Mouse (Mus musculus): Measurements from ENCODE around the gene Sp2. TPM values are rescaled to one million over a fixed set of nuclear protein-coding genes. Genes with fewer than 3 reads are reported as not detected.

Gene Sp2
- polyA plus RNA-seq, 1 experiment from 2014 or later = 14.4 TPM

GRCm38 (mm10) chr11:96935872-96936650 lies 46.7 kb downstream of the Sp2 start:
- H3K9me3 ChIP-seq (ENCODE audit: control insufficient read depth, low read length) = no peaks in the 10 kb centered on the region
- DNase-seq (ENCODE audit: low spot score) (no peak), ATAC-seq (ENCODE audit: low FRiP score) (no peak)
- no peaks in the 10 kb centered on the region for H3K36me3 ChIP-seq (replicated peaks; ENCODE audit: control insufficient read depth, insufficient read depth)
- WGBS = 92% methylated on average over 9 of the region's 9 CpGs
- no peak overlapping the region for H3K4me2 ChIP-seq (replicated peaks)
- H3K9ac ChIP-seq = no peak overlapping the region
- H3K4me1 ChIP-seq (replicated peaks; ENCODE audit: control insufficient read depth, insufficient read depth, low read length) = no peaks in the 10 kb centered on the region
- no peaks in the 10 kb centered on the region for H3K27me3 ChIP-seq (ENCODE audit: control insufficient read depth, insufficient read depth, low read length)
- H3K4me3 ChIP-seq (replicated peaks; ENCODE audit: low read length) = no peak overlapping the region
- no peak overlapping the region for H3K27ac ChIP-seq

GRCm38 (mm10) chr11:96934921-96935356 lies 47.8 kb downstream of the Sp2 start:
- H3K4me1 ChIP-seq (replicated peaks; ENCODE audit: control insufficient read depth, insufficient read depth, low read length) = no peaks in the 10 kb centered on the region
- H3K4me2 ChIP-seq (replicated peaks) = peak overlapping the region; percentile 23
- no peak overlapping the region for H3K4me3 ChIP-seq (replicated peaks; ENCODE audit: low read length)
- H3K27me3 ChIP-seq (ENCODE audit: control insufficient read depth, insufficient read depth, low read length) = 0 out of 2 replicates have a peak, but pooled peaks cover under 1% of the 10 kb centered on the region
- no peak overlapping the region for H3K27ac ChIP-seq
- H3K9ac ChIP-seq = no peak overlapping the region
- peak; percentile 45 for DNase-seq (ENCODE audit: low spot score)
- ATAC-seq (ENCODE audit: low FRiP score) = no peak
- H3K9me3 ChIP-seq (ENCODE audit: control insufficient read depth, low read length) = no peaks in the 10 kb centered on the region
- no peaks in the 10 kb centered on the region for H3K36me3 ChIP-seq (replicated peaks; ENCODE audit: control insufficient read depth, insufficient read depth)
- WGBS = 30% methylated on average over 12 of the region's 12 CpGs

- Histone ChIP-seq H3K9me3 (ENCODE audit: control insufficient read depth, low read length) (no peaks in the 10 kb centered on the region), H3K9ac (no peak overlapping the region), H3K4me1 (replicated peaks; ENCODE audit: control insufficient read depth, insufficient read depth, low read length) (no peaks in the 10 kb centered on the region), H3K36me3 (replicated peaks; ENCODE audit: control insufficient read depth, insufficient read depth) (no peaks in the 10 kb centered on the region), H3K4me3 (replicated peaks; ENCODE audit: low read length) (no peak overlapping the region), H3K4me2 (replicated peaks) (no peak overlapping the region), H3K27ac (no peak overlapping the region), H3K27me3 (ENCODE audit: control insufficient read depth, insufficient read depth, low read length) (peaks cover 5% of the 10 kb centered on the region; the same call in 1 of the 2 replicates)
- 91% methylated on average over 13 of the region's 13 CpGs for WGBS
- ATAC-seq (ENCODE audit: low FRiP score) = no peak
- DNase-seq (ENCODE audit: low spot score) = no peak
Observed at GRCm38 (mm10) chr11:96933562-96934276, 49.0 kb downstream of the Sp2 start.

DNA sequence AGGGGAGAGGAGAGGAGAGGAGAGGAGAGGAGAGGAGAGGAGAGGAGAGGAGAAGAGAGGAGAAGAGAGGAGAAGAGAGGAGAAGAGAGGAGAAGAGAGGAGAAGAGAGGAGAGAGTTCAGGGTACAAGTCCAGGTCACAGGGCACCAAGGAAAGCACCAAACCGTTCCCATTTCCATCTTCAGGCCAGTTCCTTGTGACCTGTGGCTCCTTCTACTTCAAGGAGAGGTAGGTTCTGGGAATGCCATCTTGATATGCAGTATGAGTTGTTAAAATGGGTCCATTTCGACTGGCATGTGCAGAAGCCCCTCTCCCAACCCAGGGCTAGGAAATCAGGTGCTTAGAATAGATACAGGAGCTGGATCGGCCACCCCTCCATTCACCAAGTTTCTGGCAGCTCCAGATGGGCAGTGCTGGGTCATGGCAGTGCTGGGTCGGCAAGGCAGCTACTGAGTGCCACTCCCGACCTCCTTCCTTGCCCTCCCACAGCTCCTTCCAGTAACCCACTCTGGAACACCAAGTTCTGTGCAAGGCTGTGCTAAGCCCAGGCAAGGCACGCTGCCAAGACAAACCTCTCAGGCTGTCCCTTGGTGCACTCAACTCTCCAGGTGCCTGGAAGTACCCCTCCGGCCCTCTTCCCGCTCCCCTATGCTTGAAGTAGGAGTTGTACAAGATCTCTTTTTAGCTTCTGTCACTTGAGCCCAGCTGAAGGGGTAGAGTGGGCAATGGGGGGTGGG lies 51.3 kb downstream of the Sp2 start:
- Histone ChIP-seq H3K9ac (no peak overlapping the region), H3K4me1 (replicated peaks; ENCODE audit: control insufficient read depth, insufficient read depth, low read length) (no peaks in the 10 kb centered on the region), H3K4me3 (replicated peaks; ENCODE audit: low read length) (no peak overlapping the region), H3K27ac (no peak overlapping the region), H3K9me3 (ENCODE audit: control insufficient read depth, low read length) (no peaks in the 10 kb centered on the region), H3K27me3 (ENCODE audit: control insufficient read depth, insufficient read depth, low read length) (peaks cover 5% of the 10 kb centered on the region; the same call in 1 of the 2 replicates), H3K4me2 (replicated peaks) (no peak overlapping the region), H3K36me3 (replicated peaks; ENCODE audit: control insufficient read depth, insufficient read depth) (no peaks in the 10 kb centered on the region)
- WGBS = 71% methylated on average over 8 of the region's 8 CpGs
- DNase-seq (ENCODE audit: low spot score) = no peak
- ATAC-seq (ENCODE audit: low FRiP score) = no peak

DNA sequence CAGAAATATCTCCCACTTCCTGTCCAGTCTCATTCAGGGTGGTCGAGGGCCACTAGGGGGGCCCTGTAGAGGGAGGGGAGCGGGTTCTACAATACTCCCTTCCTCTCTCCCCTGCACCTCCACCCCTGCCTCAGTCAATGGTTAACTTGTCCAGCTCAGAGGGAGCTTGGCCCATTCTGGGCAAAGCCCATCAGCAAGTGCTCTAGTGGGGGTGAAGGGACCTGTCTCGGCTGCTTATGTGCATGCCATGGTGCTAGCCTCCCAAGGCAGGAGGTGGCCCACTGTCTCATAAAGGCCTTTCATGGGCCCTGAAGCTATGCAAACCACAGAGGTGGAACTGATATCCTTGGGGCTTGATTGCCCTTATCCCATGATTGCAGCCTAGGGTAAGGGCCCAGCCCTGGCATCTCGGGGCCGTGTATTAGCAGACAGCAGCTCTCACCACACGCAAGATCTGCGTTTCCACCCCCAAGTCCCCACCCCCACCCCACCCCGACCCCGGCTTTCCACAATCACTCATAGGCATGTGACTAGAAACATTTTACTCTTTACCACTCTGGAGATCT lies 52.9 kb downstream of the Sp2 start:
- 69% methylated on average over 9 of the region's 9 CpGs for WGBS

GRCm38 (mm10) chr11:96929096-96929765 lies 53.5 kb downstream of the Sp2 start:
- ATAC-seq (ENCODE audit: low FRiP score) = no peak
- H3K27ac ChIP-seq = no peak overlapping the region

More for the DNA sequence above, 52.9 kb downstream of the Sp2 start:
- Histone ChIP-seq H3K27me3 (ENCODE audit: control insufficient read depth, insufficient read depth, low read length) (peaks cover 5% of the 10 kb centered on the region; the same call in 1 of the 2 replicates), H3K4me2 (replicated peaks) (no peak overlapping the region), H3K9ac (no peak overlapping the region), H3K36me3 (replicated peaks; ENCODE audit: control insufficient read depth, insufficient read depth) (no peaks in the 10 kb centered on the region), H3K4me3 (replicated peaks; ENCODE audit: low read length) (no peak overlapping the region), H3K27ac (no peak overlapping the region), H3K4me1 (replicated peaks; ENCODE audit: control insufficient read depth, insufficient read depth, low read length) (no peaks in the 10 kb centered on the region), H3K9me3 (ENCODE audit: control insufficient read depth, low read length) (no peaks in the 10 kb centered on the region)
- DNase-seq (ENCODE audit: low spot score) (no peak), ATAC-seq (ENCODE audit: low FRiP score) (no peak)

GRCm38 (mm10) chr11:96928691-96929090 lies 54.1 kb downstream of the Sp2 start:
- no peak overlapping the region for H3K4me3 ChIP-seq (replicated peaks; ENCODE audit: low read length)
- 13% methylated on average over 5 of the region's 5 CpGs for WGBS
- DNase-seq (ENCODE audit: low spot score) (no peak), ATAC-seq (ENCODE audit: low FRiP score) (no peak)
- H3K4me1 ChIP-seq (replicated peaks; ENCODE audit: control insufficient read depth, insufficient read depth, low read length) = no peaks in the 10 kb centered on the region
- peaks cover 5% of the 10 kb centered on the region; the same call in 1 of the 2 replicates for H3K27me3 ChIP-seq (ENCODE audit: control insufficient read depth, insufficient read depth, low read length)
- no peak overlapping the region for H3K9ac ChIP-seq
- H3K36me3 ChIP-seq (replicated peaks; ENCODE audit: control insufficient read depth, insufficient read depth) = no peaks in the 10 kb centered on the region
- H3K9me3 ChIP-seq (ENCODE audit: control insufficient read depth, low read length) = no peaks in the 10 kb centered on the region
- no peak overlapping the region for H3K27ac ChIP-seq
- no peak overlapping the region for H3K4me2 ChIP-seq (replicated peaks)

More at GRCm38 (mm10) chr11:96929096-96929765, 53.5 kb downstream of the Sp2 start:
- no peaks in the 10 kb centered on the region for H3K36me3 ChIP-seq (replicated peaks; ENCODE audit: control insufficient read depth, insufficient read depth)
- no peak overlapping the region for H3K9ac ChIP-seq
- no peak overlapping the region for H3K4me2 ChIP-seq (replicated peaks)
- peaks cover 5% of the 10 kb centered on the region; the same call in 1 of the 2 replicates for H3K27me3 ChIP-seq (ENCODE audit: control insufficient read depth, insufficient read depth, low read length)
- H3K9me3 ChIP-seq (ENCODE audit: control insufficient read depth, low read length) = no peaks in the 10 kb centered on the region
- H3K4me3 ChIP-seq (replicated peaks; ENCODE audit: low read length) = no peak overlapping the region
- no peak for DNase-seq (ENCODE audit: low spot score)
- 19% methylated on average over 13 of the region's 13 CpGs for WGBS
- no peaks in the 10 kb centered on the region for H3K4me1 ChIP-seq (replicated peaks; ENCODE audit: control insufficient read depth, insufficient read depth, low read length)

DNA sequence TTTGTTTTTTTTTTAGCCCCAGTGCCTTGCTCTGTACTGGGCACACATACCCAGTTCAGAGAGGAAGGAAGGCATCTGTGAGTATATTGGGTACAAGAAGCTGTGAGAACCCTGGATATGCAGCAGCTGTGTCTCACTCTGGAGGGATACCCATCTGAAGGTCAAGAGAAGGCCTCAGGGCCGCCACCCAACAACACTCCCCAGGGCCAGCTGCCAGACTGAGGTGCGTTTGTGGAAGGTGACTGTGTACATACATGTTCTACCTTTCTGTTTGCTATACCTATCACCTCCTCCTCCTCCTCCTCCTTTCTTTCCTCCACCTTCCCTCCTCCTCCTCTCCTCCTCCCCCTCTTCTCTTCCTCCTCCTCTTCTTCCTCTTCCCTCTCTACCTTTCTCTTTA lies 54.7 kb downstream of the Sp2 start, which contains the start of gene Prr15l:
Gene Prr15l, plus strand, starts transcription at position 17 of the 400 bp plus-strand sequence.
- 77% methylated on average over 2 of the region's 2 CpGs for WGBS
- Histone ChIP-seq H3K27ac (no peak within 1 kb of the TSS), H3K9me3 (ENCODE audit: control insufficient read depth, low read length) (no peaks in the 10 kb centered on the region), H3K27me3 (ENCODE audit: control insufficient read depth, insufficient read depth, low read length) (peaks cover 5% of the 10 kb centered on the region; the same call in 1 of the 2 replicates), H3K4me2 (replicated peaks) (no peak within 1 kb of the TSS), H3K4me1 (replicated peaks; ENCODE audit: control insufficient read depth, insufficient read depth, low read length) (no peaks in the 10 kb centered on the region), H3K4me3 (replicated peaks; ENCODE audit: low read length) (no peak within 1 kb of the TSS), H3K36me3 (replicated peaks; ENCODE audit: control insufficient read depth, insufficient read depth) (no peaks in the 10 kb centered on the region), H3K9ac (no peak within 1 kb of the TSS)
- ATAC-seq (ENCODE audit: low FRiP score) (no peak), DNase-seq (ENCODE audit: low spot score) (no peak)
